Mouse (Mus musculus) cerebellum, adult (tissue): ENCODE measurements at regions not wholly inside any gene's neighbourhood (a gene's known extent, or its start where the extent isn't known, plus 50 kb on each side); places are given as distances from the start of the nearest gene placed in this dataset.

Source experiments
- ATAC-seq: cut with Nextera tagmentation; 2 replicates; pipeline ENCODE4 v1.9.2; 2017; ENCODE audit warnings: mild to moderate bottlenecking, moderate library complexity, mixed read lengths; ENCODE audit not compliant: insufficient number of reproducible peaks, low FRiP score, low TSS enrichment

DNA sequence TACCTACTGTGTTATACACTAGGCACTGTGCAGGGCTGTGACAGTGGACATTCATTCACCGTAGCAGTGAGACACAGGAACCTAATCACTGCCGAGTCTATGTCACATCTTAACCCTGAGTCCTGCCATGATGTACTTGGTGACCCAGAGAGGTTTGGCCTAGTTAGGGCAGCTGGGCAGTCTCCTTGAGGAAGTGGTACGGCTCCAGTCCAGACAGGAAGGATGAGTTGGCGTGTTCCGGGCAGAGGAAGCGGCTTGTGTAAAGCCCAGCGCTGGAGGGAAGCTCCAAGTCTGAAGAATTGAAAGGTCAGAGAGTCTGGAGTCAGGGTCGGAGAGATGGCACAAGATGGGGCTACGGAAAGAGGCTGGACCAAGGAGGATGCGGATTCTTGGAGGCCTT, 99.4 kb upstream of the Smim15 start:
- no peak for ATAC-seq

DNA sequence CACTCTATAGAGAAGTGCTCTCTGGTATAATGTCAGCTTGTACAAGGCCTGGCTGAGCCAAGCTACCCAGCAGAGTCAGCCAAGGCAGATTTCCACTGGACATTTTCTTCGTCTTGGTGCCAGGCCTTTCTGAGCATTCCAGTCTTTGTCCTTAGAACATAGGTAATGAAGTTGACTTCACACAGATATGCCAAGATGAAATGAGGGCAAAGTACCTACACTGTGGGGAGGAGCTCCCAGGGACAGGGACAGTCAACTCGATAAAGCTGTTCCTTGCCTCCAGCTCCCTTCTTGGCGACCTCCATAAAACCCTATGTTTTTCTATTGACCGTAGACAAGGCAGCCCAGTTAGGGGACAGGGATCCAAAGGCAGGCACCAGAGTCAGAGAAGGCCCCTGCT, 101.3 kb upstream of the Smim15 start:
- ATAC-seq: no peak

DNA sequence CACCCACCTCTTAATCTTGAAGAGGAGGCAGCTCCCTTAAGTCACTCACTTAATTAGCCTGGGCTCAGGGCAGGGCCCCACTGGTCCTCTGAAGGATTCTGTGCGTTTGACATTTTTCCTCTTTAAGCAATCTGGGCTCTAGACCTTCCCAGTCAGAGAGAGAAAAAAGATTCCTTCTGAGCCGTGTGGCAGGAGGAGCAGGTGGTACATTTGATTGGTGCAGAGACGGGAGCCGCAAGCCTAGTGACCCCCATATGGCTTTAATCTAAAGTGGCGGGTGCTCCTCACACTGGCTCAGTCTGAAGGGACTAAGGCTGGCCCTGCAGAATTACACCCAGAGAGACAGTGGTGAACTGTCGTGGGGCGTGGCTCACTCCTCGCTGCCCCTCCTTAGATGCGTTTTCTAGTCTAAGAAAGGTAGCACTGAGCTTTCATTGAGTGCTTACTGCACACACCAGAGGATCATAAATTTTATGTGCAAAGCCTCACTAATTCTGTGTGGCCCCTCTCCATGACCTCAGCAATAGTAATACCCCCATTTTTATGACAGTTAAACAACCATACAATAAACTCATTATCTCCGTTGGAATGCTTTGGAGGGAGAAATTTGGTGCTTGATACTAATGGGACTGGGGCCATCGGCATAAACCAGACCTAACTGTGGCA, 101.8 kb upstream of the Smim15 start:
- ATAC-seq: no peak

- ATAC-seq: peak; percentile 43; the same call in 1 of the 2 replicates
These were observed 104.2 kb upstream of the Smim15 start for GRCm38 (mm10) chr13:107939916-107940646.

DNA sequence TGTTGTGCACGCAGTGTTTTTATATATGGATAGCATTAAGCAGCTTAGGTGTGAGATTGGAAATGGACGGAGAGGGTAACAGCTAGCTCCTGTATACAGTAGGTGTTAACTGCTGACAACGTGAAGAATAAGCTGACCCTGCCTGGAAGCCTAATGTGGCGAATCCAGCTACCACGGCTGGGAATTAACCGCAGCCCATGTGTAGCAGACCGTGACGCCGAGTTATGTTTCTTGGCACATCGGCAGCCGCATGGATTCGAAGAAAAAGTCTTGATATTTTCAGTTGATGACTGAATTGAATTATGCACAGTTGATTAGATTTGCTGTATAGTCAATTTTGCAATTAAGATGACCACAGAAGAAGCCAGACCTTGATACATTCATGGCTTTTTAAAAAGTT, 108.6 kb upstream of the Smim15 start:
- ATAC-seq: no peak

GRCm38 (mm10) chr13:107934691-107935090, 109.6 kb upstream of the Smim15 start:
- ATAC-seq: no peak

DNA sequence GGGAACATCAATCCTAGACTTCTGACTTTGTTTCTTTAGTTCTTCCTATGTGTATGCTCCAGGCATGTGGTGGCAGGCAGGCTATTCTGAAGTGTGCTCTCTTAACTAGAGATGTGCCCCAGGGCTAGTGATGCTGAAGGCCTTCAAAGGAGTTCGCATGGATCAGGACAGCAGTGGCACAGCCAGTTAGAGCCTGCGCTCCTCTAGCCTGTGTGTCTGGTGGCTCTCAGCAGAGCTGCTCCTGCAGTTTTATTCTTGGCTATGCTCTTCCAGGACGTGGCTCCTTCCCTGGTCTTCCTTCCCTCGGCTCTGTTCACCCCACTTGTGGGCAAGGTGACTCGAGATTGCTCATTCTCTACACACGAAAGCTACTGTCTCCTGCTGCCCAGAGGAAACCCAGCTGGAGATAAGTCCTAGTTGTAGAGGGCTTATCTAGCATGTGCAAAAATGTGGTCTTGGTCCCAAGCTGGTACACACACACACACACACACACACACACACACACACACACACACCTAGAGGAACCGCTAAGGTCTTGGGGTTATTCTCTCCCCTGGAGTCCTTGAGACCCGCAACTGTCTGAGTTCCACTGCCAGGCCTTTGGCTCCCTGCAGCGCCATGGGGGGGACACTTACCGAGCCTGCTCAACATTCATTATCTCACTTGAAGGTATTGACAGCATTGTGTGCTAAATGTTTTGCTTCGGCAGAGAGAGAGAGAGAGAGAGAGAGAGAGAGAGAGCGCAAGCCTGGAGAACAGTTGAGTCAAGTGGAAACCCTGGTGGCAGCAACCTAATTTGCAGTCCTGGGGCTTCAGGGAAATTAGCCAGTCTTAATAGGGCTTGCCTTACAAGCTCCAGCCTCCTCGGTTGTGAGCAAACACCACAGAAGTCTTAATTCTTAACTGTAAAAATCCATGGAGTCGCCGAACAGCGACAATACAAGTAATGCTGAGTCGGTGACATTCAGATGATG, 110.4 kb upstream of the Smim15 start:
- no peak for ATAC-seq

- no peak for ATAC-seq
These were observed 111.7 kb upstream of the Smim15 start for GRCm38 (mm10) chr13:107932423-107933032.

DNA sequence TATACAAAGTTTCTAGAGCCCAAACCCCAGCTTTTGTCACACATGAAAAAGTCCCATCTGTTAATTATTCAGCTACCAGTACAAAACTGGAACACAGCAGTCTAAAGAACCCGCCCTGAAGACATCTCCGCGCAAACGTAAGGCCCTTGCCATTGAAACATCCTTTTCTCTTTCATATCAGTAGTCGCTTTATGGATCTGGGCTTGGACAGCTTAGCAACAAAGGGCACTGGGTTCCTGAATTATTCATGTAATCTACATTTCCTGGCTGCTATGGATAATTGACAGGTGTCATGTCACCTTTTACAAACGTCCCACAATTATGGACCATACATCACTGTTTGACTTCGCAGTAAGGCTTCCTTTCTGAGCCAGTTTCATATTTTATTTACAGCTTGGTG, 113.0 kb upstream of the Smim15 start:
- ATAC-seq: no peak

DNA sequence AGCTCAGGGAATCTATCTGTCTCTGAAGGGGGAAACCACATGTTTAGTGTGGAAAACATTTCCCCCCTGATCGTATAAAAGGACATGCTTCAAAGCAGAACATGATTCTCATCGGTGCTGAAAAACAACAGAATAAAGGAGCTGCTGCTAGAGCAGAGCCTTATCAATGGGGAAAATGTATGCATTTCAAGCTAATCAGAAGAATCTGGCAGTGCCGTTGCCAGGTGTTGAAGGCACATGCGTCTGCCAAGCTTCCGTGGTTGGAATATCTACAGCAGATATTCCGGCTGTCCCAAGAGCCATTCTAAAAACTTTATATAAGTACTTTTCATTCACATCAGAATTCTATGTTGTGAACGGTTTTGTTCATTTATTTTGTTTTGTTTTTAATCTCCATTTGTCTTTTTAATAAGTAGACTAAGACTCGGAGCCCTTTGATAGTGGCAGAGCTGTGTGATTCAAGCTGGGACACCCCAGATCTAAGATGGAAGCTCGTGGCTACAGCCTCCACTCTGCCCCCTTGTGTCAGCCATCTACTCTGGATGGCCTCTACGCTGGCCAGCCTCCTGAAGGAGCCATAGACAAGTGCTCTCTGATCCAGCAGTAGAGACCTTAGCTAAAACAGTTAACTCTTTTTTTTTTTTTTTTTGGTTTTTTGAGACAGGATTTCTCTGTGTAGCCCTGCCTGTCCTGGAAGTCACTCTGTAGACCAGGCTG, 116.6 kb upstream of the Smim15 start:
- no peak for ATAC-seq

DNA sequence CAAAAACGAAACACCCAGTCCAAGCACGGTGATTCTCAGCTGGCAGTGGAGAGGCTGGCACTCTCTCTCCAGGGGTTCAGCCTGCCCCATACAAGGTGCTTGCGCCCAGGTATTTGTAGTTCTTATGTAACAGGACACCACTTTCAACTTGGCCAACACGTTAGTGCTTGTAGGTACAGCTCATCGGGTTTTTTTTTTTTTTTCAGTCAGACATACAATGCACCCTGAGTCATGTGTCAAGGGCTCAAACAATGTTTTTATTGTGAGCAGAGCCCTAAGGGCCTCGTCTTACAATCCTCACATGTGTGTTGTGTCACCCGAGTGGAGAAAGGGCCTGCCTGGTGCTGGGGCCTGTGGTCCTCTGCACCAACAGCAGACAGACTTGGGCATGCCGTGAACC, 118.8 kb upstream of the Smim15 start:
- ATAC-seq: no peak

DNA sequence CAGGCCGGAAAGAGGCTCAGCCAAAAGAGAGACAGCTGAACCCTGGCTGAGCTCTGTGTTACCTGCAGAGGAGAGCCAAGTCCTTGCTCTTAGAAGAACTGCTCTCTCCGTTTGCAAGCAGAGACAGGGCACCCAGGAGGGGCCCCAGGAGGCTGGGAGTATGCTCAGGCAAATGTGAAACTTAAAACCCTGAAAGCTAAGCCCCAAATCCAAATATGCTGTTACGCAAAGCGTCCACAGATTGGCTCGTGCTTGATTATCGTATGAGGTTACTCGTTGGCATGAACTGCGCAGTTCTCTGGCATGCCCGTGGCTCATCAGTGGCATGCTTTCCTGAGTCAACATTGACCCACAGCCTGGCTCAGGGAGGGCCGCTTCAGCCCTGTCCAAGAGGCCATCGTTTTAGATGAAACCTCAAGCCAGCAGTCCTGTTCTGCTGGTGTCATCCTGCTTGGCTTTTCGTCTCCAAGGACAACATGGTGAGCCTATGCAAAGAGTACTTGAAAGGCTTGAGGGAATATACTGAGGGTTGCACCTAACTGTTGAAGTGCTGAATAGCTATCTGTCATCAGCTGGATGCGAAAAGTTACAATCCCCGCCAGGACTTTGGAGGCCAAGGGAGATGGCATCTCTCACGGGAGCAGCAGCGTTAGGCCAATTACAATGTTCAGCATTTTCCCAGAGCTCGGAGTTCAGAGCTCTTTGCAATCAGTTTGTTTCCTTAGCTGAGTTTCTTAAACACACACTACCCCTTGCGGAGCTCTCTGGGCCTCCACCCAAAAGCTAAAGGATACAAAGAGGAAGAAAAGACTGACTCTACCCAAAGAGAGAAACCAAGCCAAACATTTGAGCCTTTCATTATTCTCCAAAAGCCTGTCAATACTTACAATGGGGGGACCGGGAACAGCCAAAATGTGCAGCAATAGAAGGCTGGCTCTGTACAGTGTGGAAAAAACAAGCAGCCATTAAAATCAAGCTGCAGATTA, 120.8 kb upstream of the Smim15 start:
- ATAC-seq: peak; percentile 79

- ATAC-seq: no peak
These were observed 124.8 kb upstream of the Smim15 start for GRCm38 (mm10) chr13:107919403-107919802.

GRCm38 (mm10) chr13:107918478-107918877, 125.8 kb upstream of the Smim15 start:
- ATAC-seq: no peak

GRCm38 (mm10) chr13:107918065-107918464, 126.2 kb upstream of the Smim15 start:
- no peak for ATAC-seq

DNA sequence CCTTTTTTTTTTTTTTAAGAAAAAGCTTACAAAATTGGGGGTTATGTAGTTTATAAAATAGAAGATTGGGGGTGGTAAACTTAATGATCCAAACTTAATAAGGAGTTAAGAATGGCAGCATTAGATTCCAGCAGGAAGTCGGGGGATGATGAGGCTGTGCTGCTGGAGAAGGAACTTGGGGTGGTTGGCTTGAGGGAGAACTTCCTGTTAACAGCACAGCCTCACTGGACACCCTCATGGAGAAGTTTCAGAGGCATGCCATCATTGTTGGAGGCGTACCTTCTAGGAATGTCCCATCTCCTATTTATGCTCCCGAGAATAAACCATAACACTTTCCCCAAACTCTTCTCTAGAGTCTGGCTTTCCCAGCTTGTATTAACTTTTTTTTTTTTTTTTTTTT, 126.7 kb upstream of the Smim15 start:
- no peak for ATAC-seq

DNA sequence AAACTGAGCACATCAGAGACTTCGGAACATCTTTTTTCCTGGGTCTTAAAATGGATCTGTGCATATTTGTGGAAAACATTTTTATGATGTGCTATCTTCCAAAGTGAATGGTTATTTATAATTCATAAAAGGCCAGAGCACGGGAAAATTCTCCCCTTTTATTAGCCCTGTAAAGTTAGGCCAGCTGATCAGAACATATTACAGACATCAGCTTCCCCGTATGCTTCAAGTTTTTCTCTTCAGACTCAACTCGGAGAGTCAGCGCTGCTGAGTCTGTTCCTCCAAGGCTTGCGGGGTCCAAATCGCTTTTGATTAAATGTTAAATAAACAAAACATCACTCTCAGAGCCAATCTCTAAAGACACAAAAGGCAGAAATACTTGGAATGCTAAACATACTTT, 134.1 kb upstream of the Smim15 start:
- no peak for ATAC-seq

GRCm38 (mm10) chr13:107909343-107910067, 134.7 kb upstream of the Smim15 start:
- no peak for ATAC-seq
